Mouse (Mus musculus) erythroblast, embryonic 14.5 days (primary cell): ENCODE results near the gene Aldh3b3.

Source experiments
- GATA1 ChIP-seq: IDR thresholded peaks from 2 replicates; pipeline ENCODE4 v1.6.1; 2012; ENCODE audit warnings: low read length, inconsistent platforms, mixed read lengths
- TAL1 ChIP-seq: IDR thresholded peaks from 3 replicates; pipeline ENCODE4 v1.6.1; 2012; ENCODE audit warnings: low read length, inconsistent platforms, mixed read lengths

GRCm38 (mm10) chr19:3959030-3959429 is 585 bp downstream of the Aldh3b3 start:
- TF ChIP-seq TAL1: no peak
- no peak for TF ChIP-seq GATA1
